Mouse (Mus musculus): ENCODE measurements around the gene Rars.

Rars gene

GRCm38 (mm10) chr11:35769746-35770437 is 64.4 kb downstream of the Rars start:
- CTCF ChIA-PET = interaction anchor here (0.6 kb wide), 1 partner anchor 1713 kb away, joined by 5 read pairs; no protein-coding TSS in a partner anchor

GRCm38 (mm10) chr11:35769188-35769745 is 65.0 kb downstream of the Rars start, which contains the start of gene Pank3:
Gene Pank3, plus strand, starts transcription at chr11:35769484.
- CTCF ChIA-PET = interaction anchor here (0.6 kb wide), 1 partner anchor 1712 kb away, joined by 5 read pairs; no protein-coding TSS in a partner anchor

GRCm38 (mm10) chr11:35766845-35767244 is 67.5 kb downstream of the Rars start:
- CTCF ChIA-PET = no interaction called here

- CTCF ChIA-PET = no interaction called here
These were observed 73.7 kb downstream of the Rars start for GRCm38 (mm10) chr11:35760627-35761003.

GRCm38 (mm10) chr11:35760001-35760626 is 74.2 kb downstream of the Rars start:
- CTCF ChIA-PET = no interaction called here

All from spleen, embryonic (tissue).